ENCODE assay signal across 8 mouse cellular contexts in genomic region chr4:141547299-141547698, GRCm38 (mm10). TPM values are rescaled to one million over a fixed set of nuclear protein-coding genes. Genes with fewer than 3 reads are reported as not detected.
DNase-seq lines count a peak whose midpoint lies in the region; ATAC-seq lines count a peak whose summit lies in the region.

No protein-coding gene starts in this region.

- peak overlapping the region; percentile 99 for H3K27ac ChIP-seq in forebrain, embryonic 10.5 days
- peak overlapping the region; percentile 36; the same call in 1 of the 2 replicates for H3K27ac ChIP-seq in liver, embryonic 11.5 days (ENCODE audit: low read depth, low read length)
- peak overlapping the region; percentile 100 for H3K27ac ChIP-seq in stomach, embryonic 15.5 days

- WGBS in forebrain, embryonic 10.5 days = 31% methylated on average over 9 of the region's 9 CpGs
- WGBS in liver, embryonic 11.5 days = 21% methylated on average over 9 of the region's 9 CpGs
- WGBS in stomach, embryonic 15.5 days = 11% methylated on average over 9 of the region's 9 CpGs

- peak overlapping the region; percentile 87 for H3K4me2 ChIP-seq in liver, embryonic 11.5 days
- H3K4me2 ChIP-seq in stomach, embryonic 15.5 days = peak overlapping the region; percentile 59

- no peak for ATAC-seq in liver, embryonic 11.5 days (replicated peaks; ENCODE audit: low FRiP score)
- no peak for ATAC-seq in stomach, embryonic 15.5 days (ENCODE audit: insufficient read depth, low FRiP score, low read depth)
- no peak for ATAC-seq in megakaryocyte progenitor cell, adult 5-6 weeks (replicated peaks; ENCODE audit: poor library complexity)

- H3K4me1 ChIP-seq in forebrain, embryonic 10.5 days = peaks cover 42% of the 10 kb centered on the region
- H3K4me1 ChIP-seq in liver, embryonic 11.5 days (replicated peaks; ENCODE audit: control insufficient read depth, insufficient read depth, low read length) = peaks cover 8% of the 10 kb centered on the region; the same call in 1 of the 2 replicates
- peaks cover 4% of the 10 kb centered on the region; the same call in 1 of the 2 replicates for H3K4me1 ChIP-seq in stomach, embryonic 15.5 days

- H3K9me3 ChIP-seq in forebrain, embryonic 10.5 days = no peaks in the 10 kb centered on the region
- no peaks in the 10 kb centered on the region for H3K9me3 ChIP-seq in liver, embryonic 11.5 days (ENCODE audit: control insufficient read depth, low read length)
- no peaks in the 10 kb centered on the region for H3K9me3 ChIP-seq in stomach, embryonic 15.5 days

- peak overlapping the region; percentile 98 for H3K9ac ChIP-seq in liver, embryonic 11.5 days (ENCODE audit: low read depth, low read length)
- peak overlapping the region; percentile 81; the same call in 1 of the 2 replicates for H3K9ac ChIP-seq in stomach, embryonic 15.5 days

- peak overlapping the region; percentile 78 for H3K4me3 ChIP-seq in forebrain, embryonic 10.5 days
- peak overlapping the region; percentile 83 for H3K4me3 ChIP-seq in liver, embryonic 11.5 days (ENCODE audit: low read depth, low read length)
- peak overlapping the region; percentile 79 for H3K4me3 ChIP-seq in stomach, embryonic 15.5 days (replicated peaks)

- H3K36me3 ChIP-seq in forebrain, embryonic 10.5 days (replicated peaks) = no peaks in the 10 kb centered on the region
- no peaks in the 10 kb centered on the region for H3K36me3 ChIP-seq in liver, embryonic 11.5 days (ENCODE audit: control insufficient read depth, insufficient read depth, low read length)
- no peaks in the 10 kb centered on the region for H3K36me3 ChIP-seq in stomach, embryonic 15.5 days

- no peaks in the 10 kb centered on the region for H3K27me3 ChIP-seq in forebrain, embryonic 10.5 days (ENCODE audit: poor library complexity, severe bottlenecking)
- no peaks in the 10 kb centered on the region for H3K27me3 ChIP-seq in liver, embryonic 11.5 days (replicated peaks; ENCODE audit: control insufficient read depth, insufficient read depth, low read length)
- H3K27me3 ChIP-seq in stomach, embryonic 15.5 days (replicated peaks) = no peaks in the 10 kb centered on the region

- DNase-seq in lung, postnatal 25 days (ENCODE audit: low spot score) = peak; percentile 29
- DNase-seq in lung, postnatal 4 days = no peak
- DNase-seq in forebrain, embryonic 10.5 days (ENCODE audit: extremely low spot score, low spot score) = no peak
- no peak for DNase-seq in liver, embryonic 11.5 days (ENCODE audit: low spot score)
- DNase-seq in left cerebral cortex, adult 18-20 months (ENCODE audit: low spot score in 2 of 2) = no peak
- DNase-seq in cerebellum, postnatal 4 days (ENCODE audit: low spot score in 2 of 2) = no peak

RNA-seq across cellular contexts. Expression of gene Spen, which starts 8.9 kb away (rescaled TPM):
- polyA plus RNA-seq in forebrain, embryonic 10.5 days (2016; fragmentation: Nextera tagmentation; extraction: Ambion mirVana) = 10.7 and 12.0 TPM in 2 replicates
- 9.1 and 10.4 TPM in 2 replicates for polyA plus RNA-seq in liver, embryonic 11.5 days (2014; fragmentation: Nextera tagmentation; extraction: Ambion mirVana)
- polyA plus RNA-seq in stomach, embryonic 15.5 days (2015; fragmentation: Nextera tagmentation; extraction: Ambion mirVana) = 8.4 and 10.4 TPM in 2 replicates
- 28.4 and 35.6 TPM in 2 replicates for total RNA-seq in megakaryocyte progenitor cell, adult 5-6 weeks (2015)
- 22.8 and 29.0 TPM in 2 replicates for total RNA-seq in megakaryocyte progenitor cell, adult 5-6 weeks (2017)
- total RNA-seq in left cerebral cortex, adult 18-20 months (2021) = 10 to 100 TPM; 58.4 to 60.6 TPM

RNA-seq across cellular contexts. Expression of gene Fblim1, which starts 58.6 kb away (rescaled TPM):
- polyA plus RNA-seq in forebrain, embryonic 10.5 days (2016; fragmentation: Nextera tagmentation; extraction: Ambion mirVana) = 23.2 and 30.1 TPM in 2 replicates
- 15.4 and 17.0 TPM in 2 replicates for polyA plus RNA-seq in liver, embryonic 11.5 days (2014; fragmentation: Nextera tagmentation; extraction: Ambion mirVana)
- polyA plus RNA-seq in stomach, embryonic 15.5 days (2015; fragmentation: Nextera tagmentation; extraction: Ambion mirVana) = 71.1 and 77.2 TPM in 2 replicates
- not detected in 2 replicates for total RNA-seq in megakaryocyte progenitor cell, adult 5-6 weeks (2015)
- 0.07 TPM in 1 of 2 replicates, not detected in the other for total RNA-seq in megakaryocyte progenitor cell, adult 5-6 weeks (2017)
- total RNA-seq in left cerebral cortex, adult 18-20 months (2021) = 1 to 10 TPM; 1.4 to 1.6 TPM

Comparison
In these comparisons a context has a peak if more than half of its experiments do, and no peak if none do; other contexts are left out.
1. H3K27ac ChIP-seq: peak in every context shown above with its lines; median percentile 100 in stomach, embryonic 15.5 days; 99 in forebrain, embryonic 10.5 days; 36 in liver, embryonic 11.5 days.